Mouse (Mus musculus): ENCODE results near the gene Ncs1. TPM values are rescaled to one million over a fixed set of nuclear protein-coding genes. Genes with fewer than 3 reads are reported as not detected.

Ncs1 gene
- total and polyA plus RNA-seq, 3 experiments: 0.04 TPM; not detected in 2

GRCm38 (mm10) chr2:31282266-31282665 lies 36.6 kb downstream of the Ncs1 start (continued):
- TF ChIP-seq E2F4 (IDR thresholded peaks at IDR 0.05; ENCODE audit: insufficient replicate concordance, low read depth, low read length): no peak

GRCm38 (mm10) chr2:31282880-31283279 lies 37.3 kb downstream of the Ncs1 start:
- no peaks in the 10 kb centered on the region for H3K9me3 ChIP-seq (replicated peaks; ENCODE audit: low read length)
- H3K27ac ChIP-seq (ENCODE audit: insufficient read depth, low read depth): no peak overlapping the region
- TF ChIP-seq HCFC1 (IDR thresholded peaks at IDR 0.05; ENCODE audit: low read depth, low read length) (no peak), JUND (conservative IDR thresholded peaks at IDR 0.05; ENCODE audit: low read depth, low read length) (no peak), ELF1 (IDR thresholded peaks at IDR 0.05; ENCODE audit: low read depth, low read length) (no peak), IRF4 (IDR thresholded peaks at IDR 0.05; ENCODE audit: low read depth, low read length) (no peak), RAD21 (IDR thresholded peaks at IDR 0.05; ENCODE audit: low read depth, low read length) (no peak), KAT2A (IDR thresholded peaks at IDR 0.05; ENCODE audit: insufficient replicate concordance, low read length) (no peak), SMC3 (IDR thresholded peaks at IDR 0.05; ENCODE audit: low read depth, low read length) (no peak), POLR2AphosphoS2 (IDR thresholded peaks at IDR 0.05; ENCODE audit: low read depth, low read length) (no peak)
- H3K4me1 ChIP-seq (ENCODE audit: control insufficient read depth in 1 of 2, insufficient read depth in 2 of 2): peaks cover 0 to 8% of the 10 kb centered on the region in 2 experiments; a peak in 1 of 4 replicates
- no peak overlapping the region for H3K4me2 ChIP-seq (ENCODE audit: insufficient read depth, low read depth, poor library complexity, severe bottlenecking)
- dilution Hi-C loops (cut with MboI; ENCODE audit: extremely low pct_ligation_motif_present, extremely low pct_unique_long_range_greater_than_20kb, low sequenced_read_pairs) (no loop called here), in situ Hi-C loops (cut with MboI; ENCODE audit: low pct_ligation_motif_present, low pct_unique_long_range_greater_than_20kb, low sequenced_read_pairs) (loop anchor here (25.0 kb wide), 1 partner anchor 271 kb away; no protein-coding TSS in a partner anchor)
- H3K36me3 ChIP-seq (replicated peaks in 1 of 2; ENCODE audit: control insufficient read depth in 1 of 2, insufficient read depth in 1 of 2, low read length in 1 of 2): no peaks in the 10 kb centered on the region
- H3K4me3 ChIP-seq (replicated peaks in 1 of 3; ENCODE audit: low read depth in 2 of 3, low read length in 2 of 3, poor library complexity in 1 of 3): no peak overlapping the region
- H3K27me3 ChIP-seq (replicated peaks): peaks cover 89% of the 10 kb centered on the region
- H3K79me2 ChIP-seq (replicated peaks; ENCODE audit: control insufficient read depth, extremely low read depth, insufficient read depth, poor library complexity, severe bottlenecking): no peaks in the 10 kb centered on the region
- no peak for DNase-seq (ENCODE audit: extremely low read depth)
- H3K9ac ChIP-seq (ENCODE audit: insufficient read depth, low read depth): no peak overlapping the region

GRCm38 (mm10) chr2:31284531-31284930 lies 38.9 kb downstream of the Ncs1 start:
- no peak for DNase-seq (ENCODE audit: extremely low read depth)
- no peaks in the 10 kb centered on the region for H3K79me2 ChIP-seq (replicated peaks; ENCODE audit: control insufficient read depth, extremely low read depth, insufficient read depth, poor library complexity, severe bottlenecking)
- TF ChIP-seq ZC3H11A (IDR thresholded peaks at IDR 0.05; ENCODE audit: low read depth, low read length) (no peak), SMC3 (IDR thresholded peaks at IDR 0.05; ENCODE audit: low read depth, low read length) (no peak), UBTF (IDR thresholded peaks at IDR 0.05; ENCODE audit: low read depth, low read length) (no peak), JUN (IDR thresholded peaks at IDR 0.05; ENCODE audit: insufficient read depth, low read depth, low read length) (no peak), CHD1 (IDR thresholded peaks at IDR 0.05; ENCODE audit: low read depth, low read length) (no peak), EP300 (IDR thresholded peaks at IDR 0.05; ENCODE audit: low read length) (no peak), KAT2A (IDR thresholded peaks at IDR 0.05; ENCODE audit: insufficient replicate concordance, low read length) (no peak), ZKSCAN1 (IDR thresholded peaks at IDR 0.05; ENCODE audit: borderline replicate concordance, low read depth, low read length) (no peak), NRF1 (IDR thresholded peaks at IDR 0.05; ENCODE audit: low read depth, low read length) (no peak), POLR2A (IDR thresholded peaks at IDR 0.05; ENCODE audit: low read depth, low read length) (no peak), ETS1 (conservative IDR thresholded peaks at IDR 0.05; ENCODE audit: low read depth, low read length) (no peak), TBP (conservative IDR thresholded peaks at IDR 0.05; ENCODE audit: low read depth, low read length) (no peak), ZMIZ1 (IDR thresholded peaks at IDR 0.05; ENCODE audit: low read depth, low read length) (no peak), MAZ (IDR thresholded peaks at IDR 0.05; ENCODE audit: low read depth, low read length) (no peak), MAFK (IDR thresholded peaks at IDR 0.05; ENCODE audit: insufficient replicate concordance, low read length) (no peak), GABPA (IDR thresholded peaks at IDR 0.05; ENCODE audit: insufficient replicate concordance, low read depth, low read length) (no peak)
- no peaks in the 10 kb centered on the region for H3K36me3 ChIP-seq (replicated peaks in 1 of 2; ENCODE audit: control insufficient read depth in 1 of 2, insufficient read depth in 1 of 2, low read length in 1 of 2)
- H3K4me3 ChIP-seq (replicated peaks in 1 of 3; ENCODE audit: low read depth in 2 of 3, low read length in 2 of 3, poor library complexity in 1 of 3): no peak overlapping the region
- dilution Hi-C loops (cut with MboI; ENCODE audit: extremely low pct_ligation_motif_present, extremely low pct_unique_long_range_greater_than_20kb, low sequenced_read_pairs) (no loop called here), in situ Hi-C loops (cut with MboI; ENCODE audit: low pct_ligation_motif_present, low pct_unique_long_range_greater_than_20kb, low sequenced_read_pairs) (loop anchor here (25.0 kb wide), 1 partner anchor 272 kb away; no protein-coding TSS in a partner anchor)
- no peak overlapping the region for H3K4me2 ChIP-seq (ENCODE audit: insufficient read depth, low read depth, poor library complexity, severe bottlenecking)
- H3K9ac ChIP-seq (ENCODE audit: insufficient read depth, low read depth): no peak overlapping the region
- H3K27ac ChIP-seq (ENCODE audit: insufficient read depth, low read depth): no peak overlapping the region
- peaks cover 0 to 8% of the 10 kb centered on the region in 2 experiments; a peak in 1 of 4 replicates for H3K4me1 ChIP-seq (ENCODE audit: control insufficient read depth in 1 of 2, insufficient read depth in 2 of 2)
- H3K9me3 ChIP-seq (replicated peaks; ENCODE audit: low read length): no peaks in the 10 kb centered on the region
- peaks cover 83% of the 10 kb centered on the region for H3K27me3 ChIP-seq (replicated peaks)
